Mouse (Mus musculus) liver, embryonic 15.5 days (tissue): ENCODE data around the gene Gm45062. TPM values are rescaled to one million over a fixed set of nuclear protein-coding genes. Genes with fewer than 3 reads are reported as not detected.

Experiments
- ATAC-seq: fragments of 200-750 bp; cut with Nextera tagmentation; 2 replicates; pipeline ENCODE4 v1.8.0; 2017; ENCODE audit warnings: moderate number of reproducible peaks, mild to moderate bottlenecking, moderate library complexity; ENCODE audit not compliant: insufficient read depth
- H3K27ac ChIP-seq: fragments of 300-500 bp; sonication (generic); replicated peaks from 2 replicates; pipeline ENCODE4 v1.5.1; 2015; ENCODE audit warnings: mild to moderate bottlenecking, inconsistent platforms
- H3K27me3 ChIP-seq: fragments of 300-500 bp; sonication (generic); 2 replicates; pipeline ENCODE4 v1.6.1; 2015; ENCODE audit warnings: mild to moderate bottlenecking, inconsistent platforms
- H3K36me3 ChIP-seq: fragments of 300-500 bp; sonication (generic); replicated peaks from 2 replicates; pipeline ENCODE4 v1.6.1; 2015; ENCODE audit warnings: moderate library complexity, mild to moderate bottlenecking, inconsistent platforms
- H3K4me1 ChIP-seq: fragments of 300-500 bp; sonication (generic); replicated peaks from 2 replicates; pipeline ENCODE4 v1.6.1; 2015; ENCODE audit warnings: inconsistent platforms
- H3K4me2 ChIP-seq: fragments of 300-500 bp; sonication (generic); 2 replicates; pipeline ENCODE4 v1.6.1; 2015; ENCODE audit warnings: moderate library complexity, mild to moderate bottlenecking, inconsistent platforms
- H3K4me3 ChIP-seq: fragments of 300-500 bp; sonication (generic); replicated peaks from 2 replicates; pipeline ENCODE4 v1.5.1; 2015; ENCODE audit warnings: mild to moderate bottlenecking, inconsistent platforms
- H3K9ac ChIP-seq: fragments of 300-500 bp; sonication (generic); 2 replicates; pipeline ENCODE4 v1.6.1; 2015; ENCODE audit warnings: moderate library complexity, mild to moderate bottlenecking, inconsistent platforms
- H3K9me3 ChIP-seq: fragments of 300-500 bp; sonication (generic); replicated peaks from 2 replicates; pipeline ENCODE4 v1.6.1; 2016; ENCODE audit warnings: inconsistent platforms
- WGBS: fragments of 180-500 bp; shearing (Covaris S2); methylation state at CpG from one replicate; pipeline ENCODE4 v1.1.7; 2015; ENCODE audit warnings: mixed read lengths; ENCODE audit not compliant: insufficient replicate concordance; 5-methylcytosine and 5-hydroxymethylcytosine counted together
- polyA plus RNA-seq: library from polyadenylated mRNA; unstranded; fragments of >200 nt; fragmentation: Nextera tagmentation; extraction: Ambion mirVana; gene quantifications from 2 replicates; pipeline ENCODE4 v1.2.1, GENCODE M21; 2015

Gm45062 gene
- polyA plus RNA-seq, 1 experiment from 2014 or later = 1.8 TPM

DNA sequence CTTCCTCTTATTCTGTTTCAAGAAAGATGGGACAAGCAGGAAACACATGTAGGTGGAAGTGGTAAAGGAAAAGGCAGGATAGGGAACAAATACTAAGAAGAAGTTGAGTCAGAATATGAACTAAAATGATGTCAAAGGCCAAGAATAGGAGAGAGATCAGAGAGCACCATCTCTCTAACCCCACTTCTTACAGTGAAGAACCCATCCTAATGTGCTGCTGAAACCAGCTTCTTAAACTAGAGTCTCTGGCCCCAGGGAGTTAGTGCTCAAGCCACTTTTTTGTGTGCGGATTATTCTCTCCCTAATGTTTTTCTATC, 160.9 kb downstream of the Gm45062 start:
- Histone ChIP-seq H3K36me3 (no peaks in the 10 kb centered on the region), H3K27me3 (no peaks in the 10 kb centered on the region), H3K4me3 (no peak overlapping the region), H3K9me3 (no peaks in the 10 kb centered on the region), H3K9ac (no peak overlapping the region), H3K27ac (no peak overlapping the region), H3K4me1 (0 out of 2 replicates have a peak, but pooled peaks cover 5% of the 10 kb centered on the region), H3K4me2 (no peak overlapping the region)
- WGBS = 71% methylated on average over 1 of the region's 1 CpGs
- no peak for ATAC-seq

GRCm38 (mm10) chr6:8421421-8421820, 162.2 kb downstream of the Gm45062 start:
- Histone ChIP-seq H3K4me3 (no peak overlapping the region), H3K9ac (no peak overlapping the region), H3K36me3 (no peaks in the 10 kb centered on the region), H3K27ac (no peak overlapping the region), H3K4me1 (0 out of 2 replicates have a peak, but pooled peaks cover 5% of the 10 kb centered on the region), H3K27me3 (no peaks in the 10 kb centered on the region), H3K4me2 (no peak overlapping the region), H3K9me3 (no peaks in the 10 kb centered on the region)
- 74% methylated on average over 5 of the region's 5 CpGs for WGBS
- no peak for ATAC-seq

- Histone ChIP-seq H3K9ac (no peak overlapping the region), H3K36me3 (no peaks in the 10 kb centered on the region), H3K4me3 (no peak overlapping the region), H3K4me2 (no peak overlapping the region), H3K9me3 (no peaks in the 10 kb centered on the region), H3K27me3 (no peaks in the 10 kb centered on the region), H3K4me1 (0 out of 2 replicates have a peak, but pooled peaks cover 5% of the 10 kb centered on the region), H3K27ac (no peak overlapping the region)
- WGBS = 79% methylated on average over 10 of the region's 10 CpGs
- ATAC-seq = no peak
Measured at GRCm38 (mm10) chr6:8421959-8422581, 162.8 kb downstream of the Gm45062 start.

DNA sequence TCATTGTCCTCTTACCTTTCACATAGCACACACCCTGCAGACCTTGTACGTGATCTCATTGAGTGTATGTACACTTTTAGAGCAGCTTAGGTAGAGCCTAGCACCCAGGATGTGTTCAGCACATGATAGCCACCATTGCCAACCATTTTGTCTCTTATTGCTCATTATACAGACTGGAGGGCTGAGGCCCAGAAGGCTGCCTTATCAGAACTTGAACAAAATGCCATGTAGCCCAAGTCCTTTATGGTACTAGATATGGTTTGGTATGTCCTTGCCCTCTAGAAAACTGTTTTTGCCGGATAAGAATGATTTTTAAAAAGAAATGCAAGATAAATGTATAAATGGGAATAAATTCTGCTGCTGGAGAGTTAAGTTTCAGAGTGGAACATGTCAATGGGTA, 163.9 kb downstream of the Gm45062 start:
- 56% methylated on average over 2 of the region's 2 CpGs for WGBS
- H3K36me3 ChIP-seq = no peaks in the 10 kb centered on the region
- ATAC-seq = no peak; the same call in 1 of the 2 replicates
- no peak overlapping the region for H3K27ac ChIP-seq
- H3K27me3 ChIP-seq = no peaks in the 10 kb centered on the region
- H3K4me1 ChIP-seq = 0 out of 2 replicates have a peak, but pooled peaks cover 5% of the 10 kb centered on the region
- no peaks in the 10 kb centered on the region for H3K9me3 ChIP-seq
- no peak overlapping the region for H3K4me2 ChIP-seq
- no peak overlapping the region for H3K9ac ChIP-seq
- no peak overlapping the region for H3K4me3 ChIP-seq

DNA sequence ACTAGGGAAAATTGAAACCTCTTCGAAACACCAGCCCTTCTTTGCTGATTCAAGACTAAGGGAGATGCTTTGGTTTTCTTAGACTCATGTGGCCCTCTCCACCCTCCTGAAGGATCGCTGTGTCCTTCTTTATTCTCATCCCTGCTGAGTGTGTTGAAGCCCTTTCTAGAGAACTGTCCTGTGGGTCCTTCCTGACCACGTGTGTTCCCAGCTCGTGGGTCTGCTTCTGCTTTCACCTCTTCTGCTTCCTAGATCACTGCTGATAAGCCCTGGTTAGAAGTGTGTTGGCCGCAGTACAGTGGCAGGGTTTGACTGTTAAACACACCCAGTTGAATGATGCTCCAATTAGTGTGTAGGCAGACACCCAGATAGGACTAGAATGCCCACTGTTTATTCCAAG, 168.4 kb downstream of the Gm45062 start:
- H3K36me3 ChIP-seq = no peaks in the 10 kb centered on the region
- WGBS = 42% methylated on average over 5 of the region's 5 CpGs
- no peaks in the 10 kb centered on the region for H3K27me3 ChIP-seq
- no peak for ATAC-seq
- H3K4me2 ChIP-seq = no peak overlapping the region
- no peak overlapping the region for H3K27ac ChIP-seq
- no peak overlapping the region for H3K9ac ChIP-seq
- 0 out of 2 replicates have a peak, but pooled peaks cover 5% of the 10 kb centered on the region for H3K4me1 ChIP-seq
- no peak overlapping the region for H3K4me3 ChIP-seq
- H3K9me3 ChIP-seq = no peaks in the 10 kb centered on the region

- H3K27ac ChIP-seq = no peak overlapping the region
- 75% methylated on average over 9 of the region's 9 CpGs for WGBS
Measured at GRCm38 (mm10) chr6:8430610-8431234, 171.5 kb downstream of the Gm45062 start.

GRCm38 (mm10) chr6:8433179-8433578, 173.9 kb downstream of the Gm45062 start:
- Histone ChIP-seq H3K4me3 (no peak overlapping the region), H3K27me3 (no peaks in the 10 kb centered on the region), H3K27ac (no peak overlapping the region), H3K9ac (no peak overlapping the region), H3K9me3 (no peaks in the 10 kb centered on the region), H3K4me2 (no peak overlapping the region), H3K36me3 (no peaks in the 10 kb centered on the region), H3K4me1 (no peaks in the 10 kb centered on the region)
- no peak for ATAC-seq
- WGBS = 75% methylated on average over 9 of the region's 9 CpGs

More at GRCm38 (mm10) chr6:8430610-8431234, 171.5 kb downstream of the Gm45062 start:
- no peaks in the 10 kb centered on the region for H3K36me3 ChIP-seq
- no peaks in the 10 kb centered on the region for H3K27me3 ChIP-seq
- no peak for ATAC-seq
- no peak overlapping the region for H3K9ac ChIP-seq
- H3K4me3 ChIP-seq = no peak overlapping the region
- no peaks in the 10 kb centered on the region for H3K9me3 ChIP-seq
- no peak overlapping the region for H3K4me2 ChIP-seq
- no peaks in the 10 kb centered on the region for H3K4me1 ChIP-seq

DNA sequence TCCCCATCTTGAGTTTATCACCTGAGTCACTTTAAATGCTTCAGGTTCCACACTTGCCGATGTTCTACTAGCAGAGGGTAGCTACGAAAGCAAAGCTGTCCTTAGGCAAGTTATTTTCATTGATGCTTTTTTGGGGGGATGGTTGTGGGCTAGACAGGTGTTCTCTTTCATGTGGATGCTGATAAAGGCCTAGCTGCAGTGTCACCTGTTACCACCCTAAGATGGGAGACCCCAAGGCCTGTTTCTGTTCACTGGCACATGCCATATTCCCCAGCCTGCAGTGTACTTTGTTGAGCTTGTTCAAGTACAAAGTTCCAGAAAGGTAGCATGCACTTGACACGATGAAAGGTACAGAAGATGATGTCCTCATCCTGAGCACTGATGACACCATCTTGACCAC, 178.7 kb downstream of the Gm45062 start:
- 67% methylated on average over 3 of the region's 3 CpGs for WGBS
- Histone ChIP-seq H3K9ac (no peak overlapping the region), H3K27me3 (no peaks in the 10 kb centered on the region), H3K4me3 (no peak overlapping the region), H3K4me2 (no peak overlapping the region), H3K36me3 (no peaks in the 10 kb centered on the region), H3K9me3 (no peaks in the 10 kb centered on the region), H3K4me1 (no peaks in the 10 kb centered on the region), H3K27ac (no peak overlapping the region)
- ATAC-seq = no peak

- Histone ChIP-seq H3K9ac (no peak overlapping the region), H3K4me3 (no peak overlapping the region), H3K4me1 (no peaks in the 10 kb centered on the region), H3K9me3 (no peaks in the 10 kb centered on the region), H3K27ac (no peak overlapping the region), H3K36me3 (no peaks in the 10 kb centered on the region), H3K27me3 (no peaks in the 10 kb centered on the region), H3K4me2 (no peak overlapping the region)
- ATAC-seq = no peak
- 64% methylated on average over 3 of the region's 3 CpGs for WGBS
Measured at GRCm38 (mm10) chr6:8441814-8442213, 182.6 kb downstream of the Gm45062 start.

DNA sequence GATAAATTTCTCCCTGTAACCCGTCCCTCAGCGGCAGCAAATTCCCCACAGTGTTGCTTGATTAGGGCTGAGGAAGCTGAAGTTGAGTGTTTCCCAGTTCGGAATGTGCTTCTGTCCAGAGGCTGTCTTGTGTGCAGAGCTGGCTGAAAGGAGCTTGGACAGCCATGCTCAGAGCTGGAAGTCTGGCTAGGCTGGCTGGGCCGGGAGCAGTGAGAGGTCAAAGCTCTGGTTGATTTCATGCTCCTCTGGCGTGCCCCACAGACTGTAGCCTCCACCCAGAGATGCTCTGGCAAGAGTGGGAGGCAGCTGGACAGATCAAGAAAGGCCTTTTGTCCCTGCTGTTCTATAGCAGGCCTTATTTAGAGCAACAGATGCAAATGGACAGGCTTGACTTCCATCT, 187.5 kb downstream of the Gm45062 start:
- H3K4me3 ChIP-seq = no peak overlapping the region
- no peaks in the 10 kb centered on the region for H3K27me3 ChIP-seq
- H3K9me3 ChIP-seq = no peaks in the 10 kb centered on the region
- no peaks in the 10 kb centered on the region for H3K36me3 ChIP-seq
- ATAC-seq = no peak
- WGBS = 60% methylated on average over 5 of the region's 5 CpGs
- no peak overlapping the region for H3K9ac ChIP-seq
- H3K27ac ChIP-seq = no peak overlapping the region
- no peaks in the 10 kb centered on the region for H3K4me1 ChIP-seq
- H3K4me2 ChIP-seq = no peak overlapping the region

GRCm38 (mm10) chr6:8455599-8455998, 196.3 kb downstream of the Gm45062 start:
- no peak overlapping the region for H3K9ac ChIP-seq
- no peak overlapping the region for H3K4me3 ChIP-seq
- 76% methylated on average over 5 of the region's 5 CpGs for WGBS
- no peaks in the 10 kb centered on the region for H3K36me3 ChIP-seq
- ATAC-seq = no peak
- H3K27ac ChIP-seq = no peak overlapping the region
- H3K27me3 ChIP-seq = no peaks in the 10 kb centered on the region
- H3K9me3 ChIP-seq = no peaks in the 10 kb centered on the region
- no peaks in the 10 kb centered on the region for H3K4me1 ChIP-seq
- H3K4me2 ChIP-seq = no peak overlapping the region

DNA sequence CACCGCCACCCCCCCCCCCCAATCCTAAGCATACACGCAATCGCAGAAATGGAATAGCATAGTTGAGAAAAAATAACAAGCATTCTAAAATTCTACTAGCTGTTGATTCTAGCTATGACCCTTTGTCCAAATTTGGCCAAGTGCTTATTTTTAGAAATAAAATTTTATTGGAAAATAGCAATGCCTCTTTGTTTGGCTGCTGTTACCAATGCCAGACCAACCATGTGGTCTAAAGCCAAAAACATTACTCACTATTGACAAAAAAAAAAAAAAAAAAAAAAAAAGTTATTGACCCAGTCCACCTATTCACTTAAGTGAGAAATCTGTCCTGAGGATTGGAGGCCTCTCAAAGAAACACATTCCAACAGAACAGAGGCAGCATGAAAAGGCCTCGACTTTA, 199.3 kb downstream of the Gm45062 start:
- no peak overlapping the region for H3K9ac ChIP-seq
- no peaks in the 10 kb centered on the region for H3K27me3 ChIP-seq
- WGBS = 82% methylated on average over 4 of the region's 4 CpGs
- no peak overlapping the region for H3K4me3 ChIP-seq
- no peak overlapping the region for H3K4me2 ChIP-seq
- H3K4me1 ChIP-seq = no peaks in the 10 kb centered on the region
- H3K36me3 ChIP-seq = no peaks in the 10 kb centered on the region
- no peak overlapping the region for H3K27ac ChIP-seq
- ATAC-seq = no peak
- no peaks in the 10 kb centered on the region for H3K9me3 ChIP-seq
